Mouse (Mus musculus): ENCODE results near the gene Rtn4rl1. TPM values are rescaled to one million over a fixed set of nuclear protein-coding genes. Genes with fewer than 3 reads are reported as not detected.

Gene Rtn4rl1
- polyA plus RNA-seq, 1 experiment from 2014 or later: 4.2 TPM

- WGBS: 71% methylated on average over 6 of the region's 6 CpGs
- no peak for TF ChIP-seq CTCF (IDR thresholded peaks at IDR 0.05; ENCODE audit: low read depth)
- H3K9ac ChIP-seq (ENCODE audit: low read depth, low read length): no peak overlapping the region
- H3K27ac ChIP-seq: no peak overlapping the region
- ATAC-seq (replicated peaks; ENCODE audit: low FRiP score, low read depth): no peak
- DNase-seq (ENCODE audit: low spot score): no peak
- H3K9me3 ChIP-seq (replicated peaks; ENCODE audit: low read length): no peaks in the 10 kb centered on the region
- no peaks in the 10 kb centered on the region for H3K36me3 ChIP-seq (ENCODE audit: insufficient read depth, low read length)
- peaks cover 23% of the 10 kb centered on the region; the same call in 1 of the 2 replicates for H3K4me1 ChIP-seq (replicated peaks; ENCODE audit: insufficient read depth, low read length)
- H3K4me2 ChIP-seq (ENCODE audit: low read length): no peak overlapping the region
- no peak overlapping the region for H3K4me3 ChIP-seq (replicated peaks; ENCODE audit: low read depth, low read length)
- peaks cover 24% of the 10 kb centered on the region for H3K27me3 ChIP-seq (ENCODE audit: insufficient read depth, low read length)
Measured at GRCm38 (mm10) chr11:75191841-75192240, 1.7 kb upstream of the Rtn4rl1 start.

DNA sequence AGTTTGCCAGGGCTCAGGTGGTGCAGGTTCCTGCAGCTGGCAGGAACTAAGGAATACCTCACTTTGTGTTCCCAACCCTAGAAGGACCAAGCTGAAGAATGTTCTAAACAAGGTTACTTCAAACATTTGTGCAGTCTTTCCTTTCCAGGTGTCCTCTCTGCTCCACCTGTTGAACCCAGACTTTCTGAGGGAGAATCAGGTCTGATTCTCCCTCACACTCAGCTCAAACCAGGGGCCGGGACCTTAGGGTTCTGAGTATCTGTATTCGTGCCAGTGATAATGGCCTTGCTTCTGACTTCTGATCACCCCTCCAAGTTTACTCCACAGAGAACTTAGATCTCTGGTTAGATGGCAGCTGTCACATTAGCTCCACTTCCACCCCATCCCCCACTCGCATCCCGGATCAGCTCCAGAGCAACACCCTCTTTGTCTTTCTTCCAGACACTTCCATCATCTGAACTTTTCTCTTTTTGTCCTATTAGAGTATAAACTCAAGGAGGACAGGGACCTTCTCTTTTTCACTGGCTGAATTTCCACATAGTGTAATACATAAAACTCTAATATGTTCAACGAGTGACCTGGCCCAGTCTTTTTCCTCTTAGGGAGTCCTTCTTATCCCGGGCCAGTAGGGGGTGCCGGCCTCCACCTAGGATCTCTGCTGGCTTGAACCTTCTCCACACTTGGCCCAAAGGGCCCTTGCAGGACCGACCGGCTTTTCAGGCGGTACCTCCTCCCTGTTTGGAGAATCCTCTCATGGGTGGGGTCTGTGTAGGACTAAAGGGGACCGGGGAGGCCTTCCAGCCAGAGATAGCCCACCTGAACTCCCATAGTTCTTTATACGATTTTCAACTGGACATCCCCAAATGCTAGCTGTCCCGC lies 1.0 kb upstream of the Rtn4rl1 start:
- peak; percentile 90 for TF ChIP-seq CTCF (IDR thresholded peaks at IDR 0.05; ENCODE audit: low read depth)
- Histone ChIP-seq H3K27me3 (ENCODE audit: insufficient read depth, low read length) (peaks cover 24% of the 10 kb centered on the region), H3K4me3 (replicated peaks; ENCODE audit: low read depth, low read length) (peak overlapping the region; percentile 55; the same call in 1 of the 2 replicates), H3K9me3 (replicated peaks; ENCODE audit: low read length) (no peaks in the 10 kb centered on the region), H3K4me1 (replicated peaks; ENCODE audit: insufficient read depth, low read length) (peaks cover 23% of the 10 kb centered on the region; the same call in 1 of the 2 replicates), H3K4me2 (ENCODE audit: low read length) (peak overlapping the region; percentile 92), H3K27ac (no peak overlapping the region), H3K36me3 (ENCODE audit: insufficient read depth, low read length) (no peaks in the 10 kb centered on the region), H3K9ac (ENCODE audit: low read depth, low read length) (0 out of 2 replicates have a peak overlapping the region, but pooled peaks have one; percentile 50)
- DNase-seq (ENCODE audit: low spot score): peak; percentile 95
- WGBS: 26% methylated on average over 13 of the region's 13 CpGs
- peak; percentile 44 for ATAC-seq (replicated peaks; ENCODE audit: low FRiP score, low read depth)

DNA sequence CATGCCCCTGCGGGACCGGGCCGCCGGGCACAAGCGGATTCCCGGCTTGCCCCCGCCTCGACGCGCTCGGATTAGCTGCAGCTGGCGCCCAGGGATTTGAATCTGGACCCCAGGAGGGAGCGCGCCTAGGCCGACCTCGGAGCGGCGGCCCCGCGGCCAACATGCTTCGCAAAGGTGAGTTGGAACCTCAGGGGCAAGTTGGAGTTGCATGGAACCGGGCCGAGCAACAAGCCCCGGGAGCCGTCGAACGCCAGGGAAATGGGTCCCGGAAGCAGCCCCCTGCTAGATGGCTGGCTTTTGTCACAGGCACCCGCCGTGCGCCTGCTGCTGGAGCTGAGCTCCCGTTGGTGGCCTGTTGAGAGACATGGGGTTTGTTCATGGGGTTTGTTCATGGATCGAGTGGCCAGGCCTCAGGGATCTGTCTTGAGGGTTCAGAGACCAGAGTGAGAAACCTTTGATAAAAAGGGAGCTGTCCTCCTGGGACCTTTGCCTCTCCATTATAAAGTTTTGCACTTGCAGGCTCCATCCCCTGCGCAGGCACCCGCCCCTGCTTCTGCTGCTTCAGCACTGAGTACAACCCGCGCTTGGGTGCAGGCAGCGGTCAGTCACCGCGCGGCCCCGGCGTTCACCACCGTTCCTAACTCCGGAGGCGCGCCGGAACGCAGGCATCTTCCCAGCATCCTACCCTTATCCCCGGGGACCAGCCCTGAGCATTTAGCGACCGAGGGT lies 702 bp downstream of the Rtn4rl1 start:
- H3K36me3 ChIP-seq (ENCODE audit: insufficient read depth, low read length): no peaks in the 10 kb centered on the region
- peaks cover 24% of the 10 kb centered on the region for H3K27me3 ChIP-seq (ENCODE audit: insufficient read depth, low read length)
- WGBS: under 1% methylated on average over 52 of the region's 52 CpGs
- peaks cover 21% of the 10 kb centered on the region; the same call in 1 of the 2 replicates for H3K4me1 ChIP-seq (replicated peaks; ENCODE audit: insufficient read depth, low read length)
- H3K4me3 ChIP-seq (replicated peaks; ENCODE audit: low read depth, low read length): peak overlapping the region; percentile 55
- peak overlapping the region; percentile 92 for H3K4me2 ChIP-seq (ENCODE audit: low read length)
- TF ChIP-seq CTCF (IDR thresholded peaks at IDR 0.05; ENCODE audit: low read depth): no peak
- H3K9me3 ChIP-seq (replicated peaks; ENCODE audit: low read length): no peaks in the 10 kb centered on the region
- ATAC-seq (replicated peaks; ENCODE audit: low FRiP score, low read depth) (no peak), DNase-seq (ENCODE audit: low spot score) (peak; percentile 28)
- H3K27ac ChIP-seq: no peak overlapping the region
- H3K9ac ChIP-seq (ENCODE audit: low read depth, low read length): peak overlapping the region; percentile 50; the same call in 1 of the 2 replicates

GRCm38 (mm10) chr11:75194850-75195461 lies 1.4 kb downstream of the Rtn4rl1 start:
- Histone ChIP-seq H3K4me3 (replicated peaks; ENCODE audit: low read depth, low read length) (peak overlapping the region; percentile 55), H3K27ac (no peak overlapping the region), H3K36me3 (ENCODE audit: insufficient read depth, low read length) (no peaks in the 10 kb centered on the region), H3K9ac (ENCODE audit: low read depth, low read length) (0 out of 2 replicates have a peak overlapping the region, but pooled peaks have one; percentile 50), H3K9me3 (replicated peaks; ENCODE audit: low read length) (no peaks in the 10 kb centered on the region), H3K4me1 (replicated peaks; ENCODE audit: insufficient read depth, low read length) (peaks cover 16% of the 10 kb centered on the region; the same call in 1 of the 2 replicates), H3K27me3 (ENCODE audit: insufficient read depth, low read length) (peaks cover 24% of the 10 kb centered on the region), H3K4me2 (ENCODE audit: low read length) (peak overlapping the region; percentile 92)
- ATAC-seq (replicated peaks; ENCODE audit: low FRiP score, low read depth) (peak; percentile 22; the same call in 1 of the 2 replicates), DNase-seq (ENCODE audit: low spot score) (peak; percentile 44)
- TF ChIP-seq CTCF (IDR thresholded peaks at IDR 0.05; ENCODE audit: low read depth): peak; percentile 40
- WGBS: 2% methylated on average over 39 of the region's 39 CpGs

- no peak for ATAC-seq (replicated peaks; ENCODE audit: low FRiP score, low read depth)
- H3K4me1 ChIP-seq (replicated peaks; ENCODE audit: insufficient read depth, low read length): peaks cover 16% of the 10 kb centered on the region; the same call in 1 of the 2 replicates
- no peak overlapping the region for H3K9ac ChIP-seq (ENCODE audit: low read depth, low read length)
- TF ChIP-seq CTCF (IDR thresholded peaks at IDR 0.05; ENCODE audit: low read depth): no peak
- no peaks in the 10 kb centered on the region for H3K36me3 ChIP-seq (ENCODE audit: insufficient read depth, low read length)
- DNase-seq (ENCODE audit: low spot score): no peak
- H3K4me3 ChIP-seq (replicated peaks; ENCODE audit: low read depth, low read length): no peak overlapping the region
- H3K27ac ChIP-seq: no peak overlapping the region
- no peaks in the 10 kb centered on the region for H3K9me3 ChIP-seq (replicated peaks; ENCODE audit: low read length)
- peaks cover 24% of the 10 kb centered on the region for H3K27me3 ChIP-seq (ENCODE audit: insufficient read depth, low read length)
- 58% methylated on average over 6 of the region's 6 CpGs for WGBS
- H3K4me2 ChIP-seq (ENCODE audit: low read length): no peak overlapping the region
Measured at GRCm38 (mm10) chr11:75196131-75196530, 2.5 kb downstream of the Rtn4rl1 start.

DNA sequence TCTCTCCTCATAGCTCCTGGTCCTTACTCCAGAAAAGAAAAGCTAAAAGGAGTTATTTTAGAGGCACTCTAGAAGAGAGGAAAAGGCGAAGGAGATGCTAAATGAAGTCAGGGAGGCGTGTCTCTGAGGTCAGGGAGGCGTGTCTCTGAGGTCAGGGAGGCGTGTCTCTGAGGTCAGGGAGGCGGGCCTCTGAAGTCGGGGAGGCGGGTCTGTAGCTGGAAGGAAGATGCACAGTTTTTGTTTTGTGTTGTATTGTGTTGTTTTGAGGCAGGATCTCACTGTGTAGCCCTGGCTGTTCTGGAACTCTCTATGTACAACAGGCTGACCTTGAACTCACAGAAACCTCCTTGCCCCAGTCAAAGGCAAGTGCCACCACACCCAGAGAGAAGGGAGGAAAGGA lies 4.4 kb downstream of the Rtn4rl1 start:
- no peaks in the 10 kb centered on the region for H3K36me3 ChIP-seq (ENCODE audit: insufficient read depth, low read length)
- DNase-seq (ENCODE audit: low spot score) (no peak), ATAC-seq (replicated peaks; ENCODE audit: low FRiP score, low read depth) (no peak)
- H3K4me2 ChIP-seq (ENCODE audit: low read length): no peak overlapping the region
- H3K27me3 ChIP-seq (ENCODE audit: insufficient read depth, low read length): peaks cover 24% of the 10 kb centered on the region
- H3K9ac ChIP-seq (ENCODE audit: low read depth, low read length): no peak overlapping the region
- WGBS: 49% methylated on average over 7 of the region's 7 CpGs
- no peak overlapping the region for H3K4me3 ChIP-seq (replicated peaks; ENCODE audit: low read depth, low read length)
- H3K4me1 ChIP-seq (replicated peaks; ENCODE audit: insufficient read depth, low read length): peaks cover 16% of the 10 kb centered on the region; the same call in 1 of the 2 replicates
- no peak overlapping the region for H3K27ac ChIP-seq
- TF ChIP-seq CTCF (IDR thresholded peaks at IDR 0.05; ENCODE audit: low read depth): no peak
- H3K9me3 ChIP-seq (replicated peaks; ENCODE audit: low read length): no peaks in the 10 kb centered on the region
